Mouse (Mus musculus): ENCODE measurements around the gene Rps3.
"Not testable (repeated sequence)": the region's sequence is repeated elsewhere in the genome, so short reads cannot be mapped to it uniquely, and the experiment has no call there.

Gene Rps3

GRCm38 (mm10) chr7:99483271-99483923, at the start of gene Rps3:
Gene Rps3 (minus strand): TSS chr7:99483738.
- DNase-seq = peak; percentile 98

- DNase-seq = peak; percentile 4
Observed at GRCm38 (mm10) chr7:99532526-99532925, 49.0 kb upstream of the Rps3 start.

- DNase-seq = no peak
Observed at GRCm38 (mm10) chr7:99531408-99531970, 48.0 kb upstream of the Rps3 start.

GRCm38 (mm10) chr7:99529410-99529809, 45.9 kb upstream of the Rps3 start:
- no peak for DNase-seq

- no peak for DNase-seq
Observed at GRCm38 (mm10) chr7:99528547-99528946, 45.0 kb upstream of the Rps3 start.

- no peak for DNase-seq
Observed at GRCm38 (mm10) chr7:99523837-99524236, 40.3 kb upstream of the Rps3 start.

GRCm38 (mm10) chr7:99523121-99523520, 39.6 kb upstream of the Rps3 start:
- DNase-seq = no peak

- no peak for DNase-seq
Observed at GRCm38 (mm10) chr7:99518954-99519644, 35.6 kb upstream of the Rps3 start.

- no peak for DNase-seq
Observed at GRCm38 (mm10) chr7:99516814-99517157, 33.2 kb upstream of the Rps3 start.

GRCm38 (mm10) chr7:99516092-99516813, 32.7 kb upstream of the Rps3 start:
- DNase-seq = no peak

- DNase-seq = no peak
Observed at GRCm38 (mm10) chr7:99510087-99510501, 26.6 kb upstream of the Rps3 start.

- not testable (repeated sequence) for DNase-seq
Observed at GRCm38 (mm10) chr7:99508187-99508586, 24.6 kb upstream of the Rps3 start.

GRCm38 (mm10) chr7:99504556-99504955, 21.0 kb upstream of the Rps3 start:
- DNase-seq = no peak

- no peak for DNase-seq
Observed at GRCm38 (mm10) chr7:99501148-99501547, 17.6 kb upstream of the Rps3 start.

- no peak for DNase-seq
Observed at GRCm38 (mm10) chr7:99500655-99501054, 17.1 kb upstream of the Rps3 start.

- DNase-seq = peak; percentile 79
Observed at GRCm38 (mm10) chr7:99500201-99500600, 16.7 kb upstream of the Rps3 start.

GRCm38 (mm10) chr7:99499128-99499527, 15.6 kb upstream of the Rps3 start:
- peak; percentile 20 for DNase-seq

GRCm38 (mm10) chr7:99489708-99490107, 6.2 kb upstream of the Rps3 start:
- DNase-seq = no peak

- peak; percentile 34 for DNase-seq
Observed at GRCm38 (mm10) chr7:99484679-99485078, 1.1 kb upstream of the Rps3 start.

- no peak for DNase-seq
Observed at GRCm38 (mm10) chr7:99483924-99484319, 384 bp upstream of the Rps3 start.

GRCm38 (mm10) chr7:99482637-99483036, 901 bp downstream of the Rps3 start:
- DNase-seq = peak; percentile 33

GRCm38 (mm10) chr7:99477235-99477634, 6.3 kb downstream of the Rps3 start:
- no peak for DNase-seq

- DNase-seq = no peak
Observed at GRCm38 (mm10) chr7:99476558-99477114, 6.9 kb downstream of the Rps3 start.
